Mouse (Mus musculus): ENCODE measurements around the gene Gm30302. TPM values are rescaled to one million over a fixed set of nuclear protein-coding genes. Genes with fewer than 3 reads are reported as not detected.

Gm30302 gene
- polyA plus RNA-seq, 1 experiment from 2014 or later = not detected

Other genes with a start within 250 kb of the Gm30302 start
- gene Omd, start 216.5 kb downstream of the Gm30302 start, polyA plus RNA-seq (2014; fragmentation: Nextera tagmentation; extraction: Ambion mirVana) = 0.61 and 1.0 TPM in 2 replicates
- gene Ogn, start 191.0 kb downstream of the Gm30302 start, polyA plus RNA-seq (2014; fragmentation: Nextera tagmentation; extraction: Ambion mirVana) = 9.8 and 9.9 TPM in 2 replicates
- 42.9 and 44.5 TPM in 2 replicates for gene Cenpp, start 146.2 kb downstream of the Gm30302 start, polyA plus RNA-seq (2014; fragmentation: Nextera tagmentation; extraction: Ambion mirVana)
- gene Nol8, start 145.9 kb downstream of the Gm30302 start, polyA plus RNA-seq (2014; fragmentation: Nextera tagmentation; extraction: Ambion mirVana) = 22.8 and 23.4 TPM in 2 replicates
- gene Iars, start 116.9 kb downstream of the Gm30302 start, polyA plus RNA-seq (2014; fragmentation: Nextera tagmentation; extraction: Ambion mirVana) = 124 and 129 TPM in 2 replicates